Mouse (Mus musculus): ENCODE data around the gene Fanci. TPM values are rescaled to one million over a fixed set of nuclear protein-coding genes. Genes with fewer than 3 reads are reported as not detected.

The Fanci gene
- polyA plus RNA-seq, 1 experiment from 2014 or later, result 16.6 TPM

- Histone ChIP-seq H3K27ac (peak overlapping the region; percentile 87), H3K9me3 (no peaks in the 10 kb centered on the region), H3K9ac (replicated peaks) (0 out of 2 replicates have a peak overlapping the region, but pooled peaks have one; percentile 18), H3K36me3 (peaks cover 7% of the 10 kb centered on the region; the same call in 1 of the 2 replicates), H3K4me1 (replicated peaks) (peaks cover 6% of the 10 kb centered on the region; the same call in 1 of the 2 replicates), H3K4me3 (replicated peaks) (no peak overlapping the region), H3K4me2 (peak overlapping the region; percentile 37), H3K27me3 (no peaks in the 10 kb centered on the region)
- 36% methylated on average over 18 of the region's 18 CpGs for WGBS
- peak; percentile 78 for ATAC-seq (ENCODE audit: insufficient number of reproducible peaks, insufficient read depth, low FRiP score, low TSS enrichment, low read depth)
These were observed 23.0 kb downstream of the Fanci start for GRCm38 (mm10) chr7:79414449-79415375.

- Histone ChIP-seq H3K9ac (replicated peaks) (no peak overlapping the region), H3K27me3 (no peaks in the 10 kb centered on the region), H3K36me3 (peaks cover 24% of the 10 kb centered on the region; the same call in 1 of the 2 replicates), H3K4me1 (replicated peaks) (peaks cover 4% of the 10 kb centered on the region; the same call in 1 of the 2 replicates), H3K4me3 (replicated peaks) (no peak overlapping the region), H3K9me3 (0 out of 2 replicates have a peak, but pooled peaks cover 2% of the 10 kb centered on the region), H3K4me2 (no peak overlapping the region), H3K27ac (no peak overlapping the region)
- WGBS, result 91% methylated on average over 7 of the region's 7 CpGs
- ATAC-seq (ENCODE audit: insufficient number of reproducible peaks, insufficient read depth, low FRiP score, low TSS enrichment, low read depth), result no peak
These were observed 28.2 kb downstream of the Fanci start for GRCm38 (mm10) chr7:79419950-79420349.

DNA sequence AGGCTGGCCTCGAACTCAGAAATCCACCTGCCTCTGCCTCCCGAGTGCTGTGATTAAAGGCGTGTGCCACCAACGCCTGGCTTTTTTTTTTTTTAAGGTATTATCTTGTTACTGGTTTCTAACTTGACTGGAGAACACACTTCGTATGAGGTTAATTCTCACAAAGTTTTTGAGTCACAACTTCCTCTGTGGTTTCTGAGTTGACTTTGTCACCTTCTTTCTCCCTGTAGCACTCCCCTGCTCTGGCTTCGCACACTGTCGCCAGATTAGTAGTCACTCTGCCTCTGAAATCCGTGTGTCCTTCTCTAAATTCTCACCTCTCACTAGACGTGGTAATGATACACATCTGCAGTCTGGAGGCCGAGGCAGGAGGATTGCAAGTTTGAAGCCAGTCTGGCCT is 31.1 kb downstream of the Fanci start:
- Histone ChIP-seq H3K4me2 (no peak overlapping the region), H3K9me3 (0 out of 2 replicates have a peak, but pooled peaks cover 2% of the 10 kb centered on the region), H3K36me3 (peaks cover 29% of the 10 kb centered on the region; the same call in 1 of the 2 replicates), H3K4me3 (replicated peaks) (no peak overlapping the region), H3K27ac (no peak overlapping the region), H3K27me3 (no peaks in the 10 kb centered on the region), H3K9ac (replicated peaks) (no peak overlapping the region), H3K4me1 (replicated peaks) (no peaks in the 10 kb centered on the region)
- no peak for ATAC-seq (ENCODE audit: insufficient number of reproducible peaks, insufficient read depth, low FRiP score, low TSS enrichment, low read depth)
- WGBS, result 90% methylated on average over 10 of the region's 10 CpGs

- H3K27ac ChIP-seq, result peak overlapping the region; percentile 4; the same call in 1 of the 2 replicates
- no peak for ATAC-seq (ENCODE audit: insufficient number of reproducible peaks, insufficient read depth, low FRiP score, low TSS enrichment, low read depth)
- no peaks in the 10 kb centered on the region for H3K4me1 ChIP-seq (replicated peaks)
- H3K9ac ChIP-seq (replicated peaks), result no peak overlapping the region
- WGBS, result 83% methylated on average over 10 of the region's 10 CpGs
- no peak overlapping the region for H3K4me2 ChIP-seq
- H3K4me3 ChIP-seq (replicated peaks), result no peak overlapping the region
- 0 out of 2 replicates have a peak, but pooled peaks cover 2% of the 10 kb centered on the region for H3K9me3 ChIP-seq
- H3K27me3 ChIP-seq, result no peaks in the 10 kb centered on the region
- H3K36me3 ChIP-seq, result peaks cover 23% of the 10 kb centered on the region; the same call in 1 of the 2 replicates
These were observed 34.1 kb downstream of the Fanci start for GRCm38 (mm10) chr7:79425804-79426203.

DNA sequence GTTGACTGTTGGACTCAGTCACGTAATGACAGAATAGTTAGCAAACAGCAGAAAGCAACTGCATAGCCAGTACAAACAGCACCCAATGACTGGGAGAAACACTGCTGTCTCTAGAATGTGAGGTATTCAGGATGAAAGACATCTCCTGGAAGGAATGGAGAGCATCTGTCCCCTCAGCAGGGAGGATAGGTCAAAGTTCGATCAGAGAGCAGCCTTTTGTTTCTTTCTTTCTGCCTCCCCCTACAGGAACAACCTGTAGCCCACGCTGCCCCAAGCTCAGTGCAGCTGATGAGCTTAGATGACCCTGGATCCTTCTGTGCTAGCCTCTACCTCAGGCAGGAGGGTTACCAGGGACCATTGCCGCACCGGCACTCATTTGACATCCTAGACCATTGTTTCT is 36.5 kb downstream of the Fanci start:
- no peak for ATAC-seq (ENCODE audit: insufficient number of reproducible peaks, insufficient read depth, low FRiP score, low TSS enrichment, low read depth)
- 73% methylated on average over 5 of the region's 5 CpGs for WGBS
- Histone ChIP-seq H3K36me3 (peaks cover 17% of the 10 kb centered on the region; the same call in 1 of the 2 replicates), H3K27ac (no peak overlapping the region), H3K9ac (replicated peaks) (no peak overlapping the region), H3K4me1 (replicated peaks) (no peaks in the 10 kb centered on the region), H3K4me3 (replicated peaks) (no peak overlapping the region), H3K4me2 (no peak overlapping the region), H3K27me3 (no peaks in the 10 kb centered on the region), H3K9me3 (no peaks in the 10 kb centered on the region)

- Histone ChIP-seq H3K4me3 (replicated peaks) (no peak overlapping the region), H3K4me1 (replicated peaks) (no peaks in the 10 kb centered on the region), H3K36me3 (peaks cover 60% of the 10 kb centered on the region), H3K9ac (replicated peaks) (no peak overlapping the region), H3K9me3 (0 out of 2 replicates have a peak, but pooled peaks cover 3% of the 10 kb centered on the region), H3K4me2 (no peak overlapping the region), H3K27ac (no peak overlapping the region), H3K27me3 (no peaks in the 10 kb centered on the region)
- ATAC-seq (ENCODE audit: insufficient number of reproducible peaks, insufficient read depth, low FRiP score, low TSS enrichment, low read depth), result no peak
- WGBS, result 93% methylated on average over 2 of the region's 2 CpGs
These were observed 48.3 kb downstream of the Fanci start for GRCm38 (mm10) chr7:79440035-79440434.

DNA sequence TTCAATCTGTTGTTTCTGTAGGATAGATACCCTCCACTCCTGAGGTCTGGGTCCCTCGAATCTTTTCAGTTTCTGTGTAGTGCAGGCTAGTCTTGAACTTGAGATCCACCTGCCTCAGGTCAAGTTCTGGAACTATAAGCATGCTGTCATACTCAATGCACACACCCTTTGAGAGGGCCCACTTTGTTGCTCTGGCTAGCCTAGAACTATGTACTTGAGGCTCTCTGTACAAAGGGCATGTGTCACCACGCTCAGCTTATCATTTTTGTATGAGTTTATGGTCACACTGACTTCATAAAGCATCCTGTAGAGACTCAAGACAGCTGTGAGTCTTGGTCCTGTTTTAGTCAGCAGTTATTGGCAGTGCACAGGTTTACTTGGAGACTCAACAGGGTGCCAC is 55.3 kb downstream of the Fanci start:
- H3K27me3 ChIP-seq, result no peaks in the 10 kb centered on the region
- H3K9me3 ChIP-seq, result no peaks in the 10 kb centered on the region
- H3K4me3 ChIP-seq (replicated peaks), result no peak overlapping the region
- WGBS, result 94% methylated on average over 2 of the region's 2 CpGs
- no peak overlapping the region for H3K9ac ChIP-seq (replicated peaks)
- no peak overlapping the region for H3K4me2 ChIP-seq
- H3K27ac ChIP-seq, result no peak overlapping the region
- no peaks in the 10 kb centered on the region for H3K4me1 ChIP-seq (replicated peaks)
- peaks cover 97% of the 10 kb centered on the region for H3K36me3 ChIP-seq
- no peak for ATAC-seq (ENCODE audit: insufficient number of reproducible peaks, insufficient read depth, low FRiP score, low TSS enrichment, low read depth)

DNA sequence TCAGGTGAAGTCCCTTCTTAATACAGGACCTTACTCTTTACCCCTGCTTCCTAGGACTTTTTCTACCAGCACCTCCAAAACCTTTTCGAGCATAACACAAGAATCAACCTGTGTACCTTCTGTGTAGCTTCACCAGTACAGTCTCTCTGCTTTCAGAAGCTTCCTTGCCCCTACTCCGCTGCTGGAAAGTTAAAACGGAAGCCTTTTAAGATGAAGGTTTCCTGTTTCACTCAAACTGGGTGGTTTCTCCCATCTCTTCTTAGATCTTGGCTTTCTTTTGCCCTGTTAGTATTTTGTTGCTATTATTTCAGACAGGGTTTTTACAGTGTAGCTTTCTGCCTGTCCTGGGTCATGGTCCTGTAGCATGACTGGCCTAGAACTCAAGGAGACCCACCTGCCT is 55.8 kb downstream of the Fanci start:
- H3K4me1 ChIP-seq (replicated peaks), result no peaks in the 10 kb centered on the region
- H3K9ac ChIP-seq (replicated peaks), result no peak overlapping the region
- 91% methylated on average over 3 of the region's 3 CpGs for WGBS
- no peak overlapping the region for H3K4me3 ChIP-seq (replicated peaks)
- peaks cover 98% of the 10 kb centered on the region for H3K36me3 ChIP-seq
- no peak overlapping the region for H3K27ac ChIP-seq
- ATAC-seq (ENCODE audit: insufficient number of reproducible peaks, insufficient read depth, low FRiP score, low TSS enrichment, low read depth), result no peak
- H3K27me3 ChIP-seq, result no peaks in the 10 kb centered on the region
- H3K9me3 ChIP-seq, result no peaks in the 10 kb centered on the region
- no peak overlapping the region for H3K4me2 ChIP-seq

GRCm38 (mm10) chr7:79461721-79462120 is 70.0 kb downstream of the Fanci start:
- no peak overlapping the region for H3K4me3 ChIP-seq (replicated peaks)
- H3K27me3 ChIP-seq, result peaks cover 9% of the 10 kb centered on the region
- no peak overlapping the region for H3K27ac ChIP-seq
- peaks cover 74% of the 10 kb centered on the region for H3K36me3 ChIP-seq
- WGBS, result 92% methylated on average over 10 of the region's 10 CpGs
- no peak overlapping the region for H3K4me2 ChIP-seq
- no peaks in the 10 kb centered on the region for H3K9me3 ChIP-seq
- H3K4me1 ChIP-seq (replicated peaks), result peaks cover 12% of the 10 kb centered on the region
- no peak for ATAC-seq (ENCODE audit: insufficient number of reproducible peaks, insufficient read depth, low FRiP score, low TSS enrichment, low read depth)
- H3K9ac ChIP-seq (replicated peaks), result no peak overlapping the region

DNA sequence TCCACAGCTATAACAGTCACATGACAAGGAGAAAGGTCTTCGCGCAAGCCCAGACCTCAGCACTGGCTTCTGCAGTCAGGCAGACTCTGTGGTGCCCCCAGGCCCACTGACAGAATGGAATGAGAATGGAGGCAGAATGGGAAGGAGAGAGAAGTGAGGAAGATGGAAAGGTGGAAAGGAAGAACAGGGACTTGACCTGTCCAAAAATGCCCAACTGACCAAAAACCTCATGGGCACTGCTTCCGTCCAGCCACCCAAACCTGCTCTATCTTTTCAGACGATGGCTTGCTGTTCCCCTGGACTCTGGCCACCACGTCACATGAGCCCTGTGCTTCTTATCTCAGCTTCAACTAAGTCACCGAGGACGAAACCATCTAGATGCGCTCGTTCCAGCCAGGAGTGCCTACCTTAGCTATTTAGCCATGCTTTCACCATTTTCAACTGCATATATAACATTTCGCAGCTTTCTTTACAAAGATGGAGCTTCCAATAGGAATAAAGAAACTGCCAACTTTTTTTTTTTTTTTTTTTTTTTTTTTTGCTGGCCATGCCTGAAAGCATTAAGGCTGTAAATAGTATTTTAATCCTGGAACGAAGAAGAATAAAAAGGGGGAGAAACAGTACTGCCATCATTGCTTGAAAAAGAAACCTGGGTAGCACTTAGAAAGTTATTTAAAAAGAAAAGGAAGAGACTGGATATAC is 71.8 kb downstream of the Fanci start:
- Histone ChIP-seq H3K9ac (replicated peaks) (no peak overlapping the region), H3K27ac (no peak overlapping the region), H3K9me3 (no peaks in the 10 kb centered on the region), H3K4me3 (replicated peaks) (no peak overlapping the region), H3K4me1 (replicated peaks) (peaks cover 23% of the 10 kb centered on the region), H3K4me2 (no peak overlapping the region), H3K27me3 (peaks cover 11% of the 10 kb centered on the region), H3K36me3 (peaks cover 56% of the 10 kb centered on the region)
- 92% methylated on average over 11 of the region's 11 CpGs for whole genome bisulfite sequencing
- ATAC-seq (ENCODE audit: insufficient number of reproducible peaks, insufficient read depth, low FRiP score, low TSS enrichment, low read depth), result no peak

- H3K4me3 ChIP-seq (replicated peaks), result peak overlapping the region; percentile 87
- H3K27ac ChIP-seq, result no peak overlapping the region
- H3K36me3 ChIP-seq, result peaks cover 42% of the 10 kb centered on the region
- H3K9ac ChIP-seq (replicated peaks), result peak overlapping the region; percentile 85
- WGBS, result 5% methylated on average over 47 of the region's 47 CpGs
- no peaks in the 10 kb centered on the region for H3K9me3 ChIP-seq
- H3K4me1 ChIP-seq (replicated peaks), result peaks cover 26% of the 10 kb centered on the region
- ATAC-seq (ENCODE audit: insufficient number of reproducible peaks, insufficient read depth, low FRiP score, low TSS enrichment, low read depth), result no peak
- peaks cover 17% of the 10 kb centered on the region for H3K27me3 ChIP-seq
- peak overlapping the region; percentile 96 for H3K4me2 ChIP-seq
These were observed 73.2 kb downstream of the Fanci start for GRCm38 (mm10) chr7:79464776-79465420.
